Mouse (Mus musculus) brain, embryonic 14.5 days (tissue): ENCODE measurements around the gene Myo10. TPM values are rescaled to one million over a fixed set of nuclear protein-coding genes. Genes with fewer than 3 reads are reported as not detected.
A peak's percentile ranks its signal among the peaks of the same experiment; 100 is the strongest.

Experiments used
- DNase-seq: peaks from one replicate; pipeline ENCODE4 v3.0.0-alpha.2; 2011; ENCODE audit warnings: low read depth
- CTCF ChIP-seq: fragments of 200-500 bp; IDR thresholded peaks from 2 replicates; pipeline ENCODE4 v1.5.1; 2012; ENCODE audit warnings: inconsistent platforms, mild to moderate bottlenecking, moderate library complexity, borderline replicate concordance; ENCODE audit not compliant: insufficient read depth, insufficient read length; ENCODE audit errors: extremely low read depth
- POLR2A ChIP-seq: fragments of 200-500 bp; IDR thresholded peaks from 2 replicates; pipeline ENCODE4 v1.6.1; 2012; ENCODE audit warnings: mild to moderate bottlenecking, inconsistent platforms, borderline replicate concordance; ENCODE audit not compliant: poor library complexity, insufficient read depth, insufficient read length, severe bottlenecking; ENCODE audit errors: extremely low read depth
- polyA plus RNA-seq: library from polyadenylated mRNA; depleted of rRNA; stranded (reverse); fragments of >200 nt; gene quantifications from 2 replicates; pipeline ENCODE4 v1.2.3, GENCODE M21; 2012

The Myo10 gene
- polyA plus RNA-seq, 1 experiment, result 33.7 TPM

GRCm38 (mm10) chr15:25828464-25828863 lies 206.1 kb downstream of the Myo10 start:
- no peak for DNase-seq
- no peak for TF ChIP-seq CTCF
- no peak for TF ChIP-seq POLR2A

GRCm38 (mm10) chr15:25830426-25830825 lies 208.1 kb downstream of the Myo10 start:
- DNase-seq, result no peak

GRCm38 (mm10) chr15:25834282-25834681 lies 212.0 kb downstream of the Myo10 start:
- TF ChIP-seq POLR2A (no peak), CTCF (no peak)
- DNase-seq, result no peak

More at GRCm38 (mm10) chr15:25830426-25830825, 208.1 kb downstream of the Myo10 start:
- no peak for TF ChIP-seq POLR2A
- no peak for TF ChIP-seq CTCF

GRCm38 (mm10) chr15:25834920-25835674 lies 212.8 kb downstream of the Myo10 start:
- TF ChIP-seq POLR2A (no peak), CTCF (no peak)
- DNase-seq, result no peak

- DNase-seq, result no peak
- no peak for TF ChIP-seq POLR2A
- no peak for TF ChIP-seq CTCF
These were observed 220.2 kb downstream of the Myo10 start for GRCm38 (mm10) chr15:25842462-25843085.

- DNase-seq, result peak; percentile 66
- no peak for TF ChIP-seq POLR2A
- TF ChIP-seq CTCF, result peak; percentile 16; the same call in 1 of the 2 replicates
These were observed 221.0 kb downstream of the Myo10 start, which contains the start of gene Retreg1 for GRCm38 (mm10) chr15:25843086-25843991. Gene Retreg1 (plus strand): TSS chr15:25843180.

DNA sequence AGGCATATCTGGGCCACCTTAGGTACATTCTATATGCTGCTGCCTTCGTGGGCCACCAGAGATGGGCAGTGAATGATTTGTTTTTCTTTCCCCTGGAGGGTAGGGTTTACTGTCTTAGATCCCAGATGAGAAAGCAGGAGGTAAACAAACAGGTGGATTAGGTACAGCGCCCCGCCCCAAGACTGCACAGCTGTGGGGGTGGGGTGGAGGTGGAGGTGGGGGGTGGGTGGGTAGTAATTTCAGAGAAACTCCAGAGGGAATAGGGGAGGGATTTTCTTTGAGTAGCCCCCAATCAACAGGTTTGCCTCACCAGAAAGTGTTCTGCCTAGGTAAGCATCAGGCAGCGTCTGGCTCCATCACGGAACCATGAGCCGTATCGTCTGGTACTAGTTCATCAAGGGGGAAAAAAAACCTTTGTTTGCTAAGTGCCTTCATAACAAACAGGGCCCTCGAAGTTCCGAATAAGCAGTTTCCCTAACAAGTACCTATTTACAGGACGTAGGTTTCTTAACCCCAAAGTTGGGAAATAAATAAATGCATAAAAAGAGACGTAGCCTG lies 221.8 kb downstream of the Myo10 start:
- DNase-seq, result peak; percentile 5
- TF ChIP-seq POLR2A (no peak), CTCF (no peak)

- TF ChIP-seq POLR2A, result no peak
- TF ChIP-seq CTCF, result no peak
- DNase-seq, result no peak
These were observed 222.4 kb downstream of the Myo10 start for GRCm38 (mm10) chr15:25844771-25845170.

DNA sequence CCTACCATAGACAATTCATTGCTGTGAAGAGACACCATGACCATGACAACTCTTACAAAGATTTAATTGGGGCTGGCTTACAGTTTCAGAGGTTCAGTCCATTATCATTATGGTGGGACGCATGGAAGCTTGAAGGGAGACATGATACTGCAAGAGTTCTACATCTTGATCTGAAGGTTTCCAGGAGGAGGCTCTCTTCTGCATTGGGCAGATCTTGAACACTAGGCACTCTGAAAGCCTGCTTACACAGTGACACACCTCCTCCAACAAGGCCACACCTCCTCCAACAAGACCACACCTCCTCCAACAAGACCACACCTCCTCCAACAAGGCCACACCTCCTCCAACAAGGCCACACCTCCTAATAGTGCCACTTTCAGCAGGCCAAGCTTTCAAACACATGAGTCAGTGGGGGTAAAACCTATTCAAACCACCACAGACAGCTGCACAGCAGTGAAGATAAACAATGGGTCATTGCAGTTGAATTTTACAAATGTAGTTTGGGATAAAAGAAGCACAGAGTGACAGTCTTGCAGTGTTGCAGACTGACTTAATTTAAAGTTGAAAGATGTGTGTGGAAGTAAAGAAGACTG lies 225.3 kb downstream of the Myo10 start:
- no peak for DNase-seq
- TF ChIP-seq POLR2A (no peak), CTCF (no peak)

DNA sequence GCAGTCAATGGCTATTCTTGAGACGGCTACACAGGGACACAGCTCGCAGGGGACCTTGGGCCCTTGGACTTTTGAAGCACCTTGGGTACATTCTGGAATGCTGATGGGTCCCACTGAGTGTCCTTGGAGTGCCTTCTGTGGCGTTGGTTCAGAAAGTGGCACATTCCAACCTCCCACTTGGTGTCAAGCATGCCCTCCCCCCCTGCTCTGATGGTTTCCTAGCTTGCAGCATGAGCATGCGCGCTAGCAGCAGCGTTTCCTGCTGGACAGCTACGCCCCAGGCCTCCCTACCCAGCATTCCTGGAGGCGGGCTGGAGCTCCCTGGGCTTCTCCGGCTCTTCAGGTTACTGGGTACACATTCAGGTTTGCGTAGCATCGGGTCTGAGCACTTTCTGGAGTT lies 228.2 kb downstream of the Myo10 start:
- DNase-seq, result no peak
- no peak for TF ChIP-seq CTCF
- TF ChIP-seq POLR2A, result no peak
